Mouse (Mus musculus) hindbrain, postnatal 0 days (tissue): Measurements from ENCODE around the gene Lrp1. TPM values are rescaled to one million over a fixed set of nuclear protein-coding genes. Genes with fewer than 3 reads are reported as not detected.

Experiments
- ATAC-seq: fragments of 200-750 bp; cut with Nextera tagmentation; 2 replicates; pipeline ENCODE4 v1.8.0; 2017; ENCODE audit warnings: mild to moderate bottlenecking, moderate TSS enrichment, moderate library complexity
- DNase-seq: peaks from one replicate; pipeline ENCODE4 v3.0.0-alpha.2; 2015; ENCODE audit warnings: low spot score
- H3K27ac ChIP-seq: fragments of 300-500 bp; sonication (generic); 2 replicates; pipeline ENCODE4 v1.5.1; 2014; ENCODE audit warnings: mild to moderate bottlenecking
- H3K27me3 ChIP-seq: fragments of 300-500 bp; sonication (generic); 2 replicates; pipeline ENCODE4 v1.6.1; 2014; ENCODE audit warnings: low read length, mixed read lengths; ENCODE audit not compliant: insufficient read depth
- H3K36me3 ChIP-seq: fragments of 300-500 bp; sonication (generic); 2 replicates; pipeline ENCODE4 v1.6.1; 2014; ENCODE audit warnings: low read length, mixed read lengths; ENCODE audit not compliant: insufficient read depth
- H3K4me1 ChIP-seq: fragments of 300-500 bp; sonication (generic); 2 replicates; pipeline ENCODE4 v1.6.1; 2014; ENCODE audit warnings: antibody characterized with exemption, low read length, mixed read lengths; ENCODE audit not compliant: insufficient read depth
- H3K4me2 ChIP-seq: fragments of 300-500 bp; sonication (generic); 2 replicates; pipeline ENCODE4 v1.6.1; 2014; ENCODE audit warnings: low read depth, mild to moderate bottlenecking, low read length, moderate library complexity, mixed read lengths
- H3K4me3 ChIP-seq: fragments of 300-500 bp; sonication (generic); 2 replicates; pipeline ENCODE4 v1.5.1; 2014; ENCODE audit warnings: low read length
- H3K9ac ChIP-seq: fragments of 300-500 bp; sonication (generic); replicated peaks from 2 replicates; pipeline ENCODE4 v1.6.1; 2014; ENCODE audit warnings: mild to moderate bottlenecking, low read length, moderate library complexity, mixed read lengths
- H3K9me3 ChIP-seq: fragments of 300-500 bp; sonication (generic); 2 replicates; pipeline ENCODE4 v1.6.1; 2016; ENCODE audit warnings: low read length, mixed read lengths
- CTCF ChIP-seq: IDR thresholded peaks from 2 replicates; pipeline ENCODE4 v1.5.1; 2016; ENCODE audit warnings: antibody characterized with exemption, control low read depth, low read depth
- WGBS: fragments of 180-500 bp; shearing (Covaris S2); extraction: QIAGEN DNeasy Blood & Tissue Kit; methylation state at CpG from one replicate; pipeline ENCODE4 v1.1.7; 2014; 5-methylcytosine and 5-hydroxymethylcytosine counted together
- polyA plus RNA-seq: library from polyadenylated mRNA; unstranded; fragments of >200 nt; fragmentation: Nextera tagmentation; extraction: Ambion mirVana; gene quantifications from 2 replicates; pipeline ENCODE4 v1.2.1, GENCODE M21; 2015
- total RNA-seq: library from RNA; depleted of rRNA; stranded (reverse); fragments of >200 nt; gene quantifications from 2 replicates; pipeline ENCODE4 v1.2.3, GENCODE M21; 2014

Gene Lrp1
- total and polyA plus RNA-seq, 2 experiments from 2014 or later, result 75.5 to 245 TPM

GRCm38 (mm10) chr10:127666501-127667268 is 45.7 kb upstream of the Lrp1 start, which contains the start of gene Nemp1:
Gene Nemp1, plus strand, starts transcription at chr10:127666901.
- Histone ChIP-seq H3K9ac (peak within 1 kb of the TSS; percentile 59), H3K9me3 (no peaks in the 10 kb centered on the region), H3K36me3 (no peaks in the 10 kb centered on the region), H3K4me3 (peak within 1 kb of the TSS; percentile 56), H3K4me1 (peaks cover 9% of the 10 kb centered on the region), H3K27me3 (peaks cover 11% of the 10 kb centered on the region), H3K27ac (peak within 1 kb of the TSS; percentile 78), H3K4me2 (peak within 1 kb of the TSS; percentile 90)
- WGBS, result under 1% methylated on average over 63 of the region's 73 CpGs
- DNase-seq (peak; percentile 65), ATAC-seq (peak; percentile 63)
- no peak for TF ChIP-seq CTCF

GRCm38 (mm10) chr10:127665366-127666181 is 44.6 kb upstream of the Lrp1 start:
- Histone ChIP-seq H3K36me3 (no peaks in the 10 kb centered on the region), H3K9ac (peak overlapping the region; percentile 59; the same call in 1 of the 2 replicates), H3K9me3 (no peaks in the 10 kb centered on the region), H3K27ac (peak overlapping the region; percentile 78; the same call in 1 of the 2 replicates), H3K27me3 (peaks cover 11% of the 10 kb centered on the region), H3K4me2 (peak overlapping the region; percentile 90), H3K4me3 (peak overlapping the region; percentile 56), H3K4me1 (peaks cover 9% of the 10 kb centered on the region)
- TF ChIP-seq CTCF, result peak; percentile 13; the same call in 1 of the 2 replicates
- no peak for DNase-seq
- no peak for ATAC-seq
- 10% methylated on average over 14 of the region's 14 CpGs for WGBS

- H3K4me1 ChIP-seq, result peaks cover 9% of the 10 kb centered on the region
Measured at GRCm38 (mm10) chr10:127664891-127665290, 43.9 kb upstream of the Lrp1 start.

GRCm38 (mm10) chr10:127664166-127664565 is 43.2 kb upstream of the Lrp1 start:
- no peaks in the 10 kb centered on the region for H3K36me3 ChIP-seq
- H3K9ac ChIP-seq, result no peak overlapping the region
- peaks cover 11% of the 10 kb centered on the region for H3K27me3 ChIP-seq
- ATAC-seq (no peak), DNase-seq (no peak)
- H3K4me1 ChIP-seq, result peaks cover 9% of the 10 kb centered on the region
- WGBS, result 23% methylated on average over 16 of the region's 16 CpGs
- no peaks in the 10 kb centered on the region for H3K9me3 ChIP-seq
- no peak for TF ChIP-seq CTCF
- no peak overlapping the region for H3K4me3 ChIP-seq
- no peak overlapping the region for H3K27ac ChIP-seq
- H3K4me2 ChIP-seq, result no peak overlapping the region

More at GRCm38 (mm10) chr10:127664891-127665290, 43.9 kb upstream of the Lrp1 start:
- DNase-seq (no peak), ATAC-seq (no peak)
- Histone ChIP-seq H3K9ac (no peak overlapping the region), H3K27me3 (peaks cover 11% of the 10 kb centered on the region), H3K9me3 (no peaks in the 10 kb centered on the region), H3K4me2 (peak overlapping the region; percentile 13; the same call in 1 of the 2 replicates), H3K27ac (no peak overlapping the region), H3K36me3 (no peaks in the 10 kb centered on the region), H3K4me3 (no peak overlapping the region)
- 32% methylated on average over 13 of the region's 13 CpGs for WGBS
- TF ChIP-seq CTCF, result no peak

GRCm38 (mm10) chr10:127663590-127663989 is 42.6 kb upstream of the Lrp1 start:
- Histone ChIP-seq H3K9ac (no peak overlapping the region), H3K4me2 (no peak overlapping the region), H3K36me3 (no peaks in the 10 kb centered on the region), H3K27ac (no peak overlapping the region), H3K27me3 (peaks cover 11% of the 10 kb centered on the region), H3K9me3 (no peaks in the 10 kb centered on the region), H3K4me1 (peaks cover 9% of the 10 kb centered on the region), H3K4me3 (no peak overlapping the region)
- ATAC-seq (no peak), DNase-seq (no peak)
- WGBS, result 29% methylated on average over 5 of the region's 5 CpGs
- TF ChIP-seq CTCF, result no peak

- peaks cover 5% of the 10 kb centered on the region; the same call in 1 of the 2 replicates for H3K4me1 ChIP-seq
- no peak overlapping the region for H3K9ac ChIP-seq
- H3K27ac ChIP-seq, result peak overlapping the region; percentile 8; the same call in 1 of the 2 replicates
- H3K4me3 ChIP-seq, result no peak overlapping the region; the same call in 1 of the 2 replicates
- H3K36me3 ChIP-seq, result no peaks in the 10 kb centered on the region
- H3K9me3 ChIP-seq, result no peaks in the 10 kb centered on the region
- WGBS, result 16% methylated on average over 19 of the region's 19 CpGs
- peak; percentile 51 for DNase-seq
- peak; percentile 42 for TF ChIP-seq CTCF
- peaks cover 11% of the 10 kb centered on the region for H3K27me3 ChIP-seq
- H3K4me2 ChIP-seq, result peak overlapping the region; percentile 54
- no peak for ATAC-seq
Measured at GRCm38 (mm10) chr10:127662666-127663253, 41.8 kb upstream of the Lrp1 start.
